Mouse (Mus musculus) thymus, adult 2 months (tissue): ENCODE measurements around the gene Pou1f1.

Experiments used
- CTCF ChIP-seq: fragments of 200-500 bp; IDR thresholded peaks from 2 replicates; pipeline ENCODE4 v1.5.1; 2012; ENCODE audit warnings: mild to moderate bottlenecking, control low read depth, low read length, moderate library complexity, borderline replicate concordance; ENCODE audit not compliant: control insufficient read depth, poor library complexity, insufficient read depth; ENCODE audit errors: extremely low read depth
- POLR2A ChIP-seq: fragments of 200-500 bp; IDR thresholded peaks from 2 replicates; pipeline ENCODE4 v1.6.1; 2012; ENCODE audit warnings: mild to moderate bottlenecking, low read length, control low read depth, moderate library complexity; ENCODE audit not compliant: control insufficient read depth, poor library complexity, insufficient read depth; ENCODE audit errors: extremely low read depth

GRCm38 (mm10) chr16:65561963-65562863 is 41.9 kb downstream of the Pou1f1 start, which contains the start of gene Chmp2b:
- peak; percentile 23; the same call in 1 of the 2 replicates for TF ChIP-seq CTCF
- 0 out of 2 replicates have a peak, but pooled peaks have one; percentile 13 for TF ChIP-seq POLR2A
